Mouse (Mus musculus): ENCODE data around the gene Ier5.

DNA sequence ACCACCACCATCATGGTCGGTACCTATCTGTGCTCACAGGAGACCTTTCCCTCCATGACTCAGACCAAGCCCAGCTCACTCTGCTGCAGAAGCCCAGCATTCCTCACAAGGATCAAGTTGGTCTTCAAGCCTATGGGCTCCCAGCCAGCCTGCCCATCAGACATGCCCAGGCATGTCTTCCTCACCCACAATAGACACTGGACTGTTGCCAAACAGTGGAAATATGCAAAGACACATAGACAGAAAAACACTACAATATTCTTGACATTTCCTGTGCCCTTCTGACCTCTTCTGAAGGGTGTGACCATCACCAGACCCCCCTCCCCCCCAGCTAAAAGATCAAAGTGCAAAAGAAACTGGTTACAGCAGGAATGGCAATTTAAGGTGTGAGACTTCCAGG, 43.3 kb downstream of the Ier5 start:
- TF ChIP-seq POLR2A (IDR thresholded peaks at IDR 0.05; ENCODE audit: insufficient read depth, low read depth, low read length) = no peak
- no peak for TF ChIP-seq EP300 (IDR thresholded peaks at IDR 0.05; ENCODE audit: insufficient read depth, low read depth, low read length)
- TF ChIP-seq CTCF (IDR thresholded peaks at IDR 0.05) = no peak
